Mouse (Mus musculus) large intestine, adult 2 months (tissue): ENCODE measurements at regions not wholly inside any gene's neighbourhood (a gene's known extent, or its start where the extent isn't known, plus 50 kb on each side); places are given as distances from the start of the nearest gene placed in this dataset.
"Not testable (repeated sequence)": the region's sequence is repeated elsewhere in the genome, so short reads cannot be mapped to it uniquely, and the experiment has no call there.

Source experiments
- DNase-seq: peaks from one replicate; pipeline ENCODE4 v3.0.0-alpha.2; 2012; ENCODE audit warnings: low read depth, low spot score
- WGBS: fragments of 180-500 bp; shearing (Covaris S2); methylation state at CpG from one replicate; pipeline ENCODE4 v1.1.7; 2018; 5-methylcytosine and 5-hydroxymethylcytosine counted together

GRCm38 (mm10) chr4:131438883-131439282 lies 399.2 kb downstream of the Ptpru start:
- 17% methylated on average over 2 of the region's 2 CpGs for WGBS
- DNase-seq = no peak

GRCm38 (mm10) chr4:131440845-131441244 lies 397.2 kb downstream of the Ptpru start:
- WGBS = 74% methylated on average over 3 of the region's 3 CpGs
- no peak for DNase-seq

GRCm38 (mm10) chr4:131443518-131443917 lies 394.6 kb downstream of the Ptpru start:
- WGBS = 65% methylated on average over 2 of the region's 2 CpGs

GRCm38 (mm10) chr4:131450296-131450695 lies 387.8 kb downstream of the Ptpru start:
- 52% methylated on average over 1 of the region's 1 CpGs for WGBS

More at GRCm38 (mm10) chr4:131443518-131443917, 394.6 kb downstream of the Ptpru start:
- no peak for DNase-seq

GRCm38 (mm10) chr4:131457551-131457950 lies 380.5 kb downstream of the Ptpru start:
- WGBS = 28% methylated on average over 7 of the region's 7 CpGs
- no peak for DNase-seq

More at GRCm38 (mm10) chr4:131450296-131450695, 387.8 kb downstream of the Ptpru start:
- not testable (repeated sequence) for DNase-seq

GRCm38 (mm10) chr4:131459746-131460145 lies 378.3 kb downstream of the Ptpru start:
- WGBS = 60% methylated on average over 5 of the region's 5 CpGs

GRCm38 (mm10) chr4:131461312-131461711 lies 376.8 kb downstream of the Ptpru start:
- 61% methylated on average over 4 of the region's 4 CpGs for WGBS
- no peak for DNase-seq

More at GRCm38 (mm10) chr4:131459746-131460145, 378.3 kb downstream of the Ptpru start:
- DNase-seq = no peak

GRCm38 (mm10) chr4:131461728-131462127 lies 376.4 kb downstream of the Ptpru start:
- no peak for DNase-seq
- 64% methylated on average over 7 of the region's 7 CpGs for whole genome bisulfite sequencing

- WGBS = 33% methylated on average over 6 of the region's 6 CpGs
- DNase-seq = no peak
These were observed 363.1 kb downstream of the Ptpru start for GRCm38 (mm10) chr4:131475023-131475422.

- WGBS = 57% methylated on average over 9 of the region's 9 CpGs
These were observed 359.2 kb downstream of the Ptpru start for GRCm38 (mm10) chr4:131478923-131479322.

GRCm38 (mm10) chr4:131483958-131484605 lies 354.0 kb downstream of the Ptpru start:
- no peak for DNase-seq
- 20% methylated on average over 15 of the region's 15 CpGs for WGBS

More at GRCm38 (mm10) chr4:131478923-131479322, 359.2 kb downstream of the Ptpru start:
- no peak for DNase-seq

- no peak for DNase-seq
- WGBS = 42% methylated on average over 14 of the region's 14 CpGs
These were observed 353.4 kb downstream of the Ptpru start for GRCm38 (mm10) chr4:131484607-131485111.

GRCm38 (mm10) chr4:131485126-131485825 lies 352.8 kb downstream of the Ptpru start:
- WGBS = 67% methylated on average over 13 of the region's 13 CpGs
- no peak for DNase-seq

GRCm38 (mm10) chr4:131486821-131487220 lies 351.3 kb downstream of the Ptpru start:
- WGBS = 10% methylated on average over 4 of the region's 4 CpGs
- DNase-seq = no peak

- no peak for DNase-seq
- WGBS = 26% methylated on average over 6 of the region's 6 CpGs
These were observed 349.8 kb downstream of the Ptpru start for GRCm38 (mm10) chr4:131488246-131488645.

GRCm38 (mm10) chr4:131489056-131489455 lies 349.0 kb downstream of the Ptpru start:
- DNase-seq = no peak
- WGBS = 32% methylated on average over 3 of the region's 3 CpGs

GRCm38 (mm10) chr4:131491960-131492359 lies 346.1 kb downstream of the Ptpru start:
- WGBS = 38% methylated on average over 4 of the region's 4 CpGs
- DNase-seq = no peak

- 59% methylated on average over 4 of the region's 4 CpGs for WGBS
- DNase-seq = no peak
These were observed 344.4 kb downstream of the Ptpru start for GRCm38 (mm10) chr4:131493726-131494125.

- 50% methylated on average over 5 of the region's 5 CpGs for WGBS
- no peak for DNase-seq
These were observed 341.2 kb downstream of the Ptpru start for GRCm38 (mm10) chr4:131496900-131497299.

GRCm38 (mm10) chr4:131500928-131501650 lies 337.0 kb downstream of the Ptpru start:
- 73% methylated on average over 10 of the region's 10 CpGs for WGBS
- DNase-seq = no peak
